Mouse (Mus musculus) liver, embryonic 12.5 days (tissue): ENCODE data around the gene Psen2. TPM values are rescaled to one million over a fixed set of nuclear protein-coding genes. Genes with fewer than 3 reads are reported as not detected.

Experiments
- ATAC-seq: fragments of 200-750 bp; cut with Nextera tagmentation; 2 replicates; pipeline ENCODE4 v1.8.0; 2017; ENCODE audit warnings: moderate number of reproducible peaks, mild to moderate bottlenecking, moderate library complexity
- H3K27ac ChIP-seq: fragments of 300-500 bp; sonication (generic); 2 replicates; pipeline ENCODE4 v1.5.1; 2016; ENCODE audit warnings: mild to moderate bottlenecking
- H3K27me3 ChIP-seq: fragments of 300-500 bp; sonication (generic); replicated peaks from 2 replicates; pipeline ENCODE4 v1.6.1; 2016; ENCODE audit warnings: mild to moderate bottlenecking, moderate library complexity
- H3K36me3 ChIP-seq: fragments of 300-500 bp; sonication (generic); 2 replicates; pipeline ENCODE4 v1.6.1; 2016; ENCODE audit warnings: mild to moderate bottlenecking, moderate library complexity
- H3K4me1 ChIP-seq: fragments of 300-500 bp; sonication (generic); 2 replicates; pipeline ENCODE4 v1.6.1; 2016
- H3K4me2 ChIP-seq: fragments of 300-500 bp; sonication (generic); 2 replicates; pipeline ENCODE4 v1.6.1; 2016; ENCODE audit warnings: mild to moderate bottlenecking, moderate library complexity
- H3K4me3 ChIP-seq: fragments of 300-500 bp; sonication (generic); 2 replicates; pipeline ENCODE4 v1.5.1; 2016; ENCODE audit warnings: mild to moderate bottlenecking, moderate library complexity
- H3K9ac ChIP-seq: fragments of 300-500 bp; sonication (generic); 2 replicates; pipeline ENCODE4 v1.6.1; 2016; ENCODE audit warnings: mild to moderate bottlenecking, moderate library complexity
- H3K9me3 ChIP-seq: fragments of 300-500 bp; sonication (generic); replicated peaks from 2 replicates; pipeline ENCODE4 v1.6.1; 2016; ENCODE audit warnings: mild to moderate bottlenecking, moderate library complexity
- WGBS: fragments of 180-500 bp; shearing (Covaris S2); methylation state at CpG from one replicate; pipeline ENCODE4 v1.1.7; 2016; ENCODE audit not compliant: insufficient replicate concordance; 5-methylcytosine and 5-hydroxymethylcytosine counted together
- polyA plus RNA-seq: library from polyadenylated mRNA; unstranded; fragments of >200 nt; fragmentation: Nextera tagmentation; extraction: Ambion mirVana; gene quantifications from 2 replicates; pipeline ENCODE4 v1.2.1, GENCODE M21; 2016

The Psen2 gene
- polyA plus RNA-seq, 1 experiment from 2014 or later, result 20.9 TPM

- Histone ChIP-seq H3K9me3 (no peaks in the 10 kb centered on the region), H3K4me3 (peak overlapping the region; percentile 77), H3K27ac (peak overlapping the region; percentile 83), H3K36me3 (no peaks in the 10 kb centered on the region), H3K27me3 (no peaks in the 10 kb centered on the region), H3K9ac (peak overlapping the region; percentile 84), H3K4me1 (peaks cover 85% of the 10 kb centered on the region), H3K4me2 (peak overlapping the region; percentile 98)
- WGBS, result 3% methylated on average over 30 of the region's 33 CpGs
- ATAC-seq, result peak; percentile 27
Observed at GRCm38 (mm10) chr1:180255294-180256117, 7.7 kb downstream of the Psen2 start.

- Histone ChIP-seq H3K36me3 (no peaks in the 10 kb centered on the region), H3K27ac (peak overlapping the region; percentile 83), H3K4me1 (peaks cover 87% of the 10 kb centered on the region), H3K4me2 (peak overlapping the region; percentile 98), H3K9ac (0 out of 2 replicates have a peak overlapping the region, but pooled peaks have one; percentile 84), H3K9me3 (no peaks in the 10 kb centered on the region), H3K27me3 (no peaks in the 10 kb centered on the region), H3K4me3 (peak overlapping the region; percentile 77)
- ATAC-seq, result peak; percentile 54
- 46% methylated on average over 5 of the region's 5 CpGs for WGBS
Observed at GRCm38 (mm10) chr1:180254316-180254715, 8.9 kb downstream of the Psen2 start.

- no peak overlapping the region for H3K4me2 ChIP-seq
- H3K4me3 ChIP-seq, result no peak overlapping the region
- 79% methylated on average over 11 of the region's 11 CpGs for WGBS
- H3K9ac ChIP-seq, result no peak overlapping the region; the same call in 1 of the 2 replicates
- H3K27ac ChIP-seq, result peak overlapping the region; percentile 30
- no peak for ATAC-seq
- peaks cover 96% of the 10 kb centered on the region for H3K4me1 ChIP-seq
- H3K36me3 ChIP-seq, result no peaks in the 10 kb centered on the region
- no peaks in the 10 kb centered on the region for H3K9me3 ChIP-seq
- no peaks in the 10 kb centered on the region for H3K27me3 ChIP-seq
Observed at GRCm38 (mm10) chr1:180252656-180253190, 10.5 kb downstream of the Psen2 start.

GRCm38 (mm10) chr1:180251176-180252048 lies 11.8 kb downstream of the Psen2 start:
- Histone ChIP-seq H3K9ac (no peak overlapping the region), H3K4me1 (peaks cover 96% of the 10 kb centered on the region), H3K4me3 (no peak overlapping the region), H3K4me2 (no peak overlapping the region), H3K27ac (0 out of 2 replicates have a peak overlapping the region, but pooled peaks have one; percentile 2), H3K9me3 (no peaks in the 10 kb centered on the region), H3K27me3 (no peaks in the 10 kb centered on the region), H3K36me3 (no peaks in the 10 kb centered on the region)
- 46% methylated on average over 10 of the region's 10 CpGs for whole genome bisulfite sequencing
- ATAC-seq, result no peak

GRCm38 (mm10) chr1:180250441-180250830 lies 12.8 kb downstream of the Psen2 start:
- peak overlapping the region; percentile 60 for H3K27ac ChIP-seq

GRCm38 (mm10) chr1:180249666-180250440 lies 13.4 kb downstream of the Psen2 start:
- H3K4me2 ChIP-seq, result peak overlapping the region; percentile 47
- no peak overlapping the region for H3K4me3 ChIP-seq
- no peaks in the 10 kb centered on the region for H3K27me3 ChIP-seq
- H3K27ac ChIP-seq, result peak overlapping the region; percentile 60
- H3K9ac ChIP-seq, result no peak overlapping the region
- peaks cover 14% of the 10 kb centered on the region for H3K36me3 ChIP-seq
- WGBS, result 20% methylated on average over 20 of the region's 20 CpGs
- ATAC-seq, result peak; percentile 16; the same call in 1 of the 2 replicates
- H3K9me3 ChIP-seq, result no peaks in the 10 kb centered on the region
- peaks cover 94% of the 10 kb centered on the region for H3K4me1 ChIP-seq

More at GRCm38 (mm10) chr1:180250441-180250830, 12.8 kb downstream of the Psen2 start:
- Histone ChIP-seq H3K4me1 (peaks cover 99% of the 10 kb centered on the region), H3K9me3 (no peaks in the 10 kb centered on the region), H3K27me3 (no peaks in the 10 kb centered on the region), H3K4me2 (peak overlapping the region; percentile 47), H3K9ac (no peak overlapping the region), H3K36me3 (peaks cover 8% of the 10 kb centered on the region), H3K4me3 (no peak overlapping the region)
- 41% methylated on average over 8 of the region's 8 CpGs for WGBS
- no peak for ATAC-seq

GRCm38 (mm10) chr1:180248593-180249146 lies 14.6 kb downstream of the Psen2 start:
- Histone ChIP-seq H3K27me3 (no peaks in the 10 kb centered on the region), H3K36me3 (peaks cover 22% of the 10 kb centered on the region), H3K4me1 (peaks cover 82% of the 10 kb centered on the region), H3K4me3 (peak overlapping the region; percentile 16), H3K27ac (peak overlapping the region; percentile 72), H3K4me2 (peak overlapping the region; percentile 47), H3K9ac (peak overlapping the region; percentile 8; the same call in 1 of the 2 replicates), H3K9me3 (peaks cover under 1% of the 10 kb centered on the region; the same call in 1 of the 2 replicates)
- 22% methylated on average over 7 of the region's 7 CpGs for WGBS
- ATAC-seq, result no peak

- H3K9me3 ChIP-seq, result peaks cover 5% of the 10 kb centered on the region; the same call in 1 of the 2 replicates
- peaks cover 74% of the 10 kb centered on the region for H3K4me1 ChIP-seq
- WGBS, result 18% methylated on average over 7 of the region's 7 CpGs
- no peaks in the 10 kb centered on the region for H3K27me3 ChIP-seq
- H3K27ac ChIP-seq, result peak overlapping the region; percentile 72
- no peak overlapping the region for H3K4me3 ChIP-seq
- peak; percentile 64 for ATAC-seq
- H3K4me2 ChIP-seq, result peak overlapping the region; percentile 47
- 0 out of 2 replicates have a peak overlapping the region, but pooled peaks have one; percentile 8 for H3K9ac ChIP-seq
- peaks cover 26% of the 10 kb centered on the region for H3K36me3 ChIP-seq
Observed at GRCm38 (mm10) chr1:180247901-180248300, 15.3 kb downstream of the Psen2 start.

- H3K4me2 ChIP-seq, result no peak overlapping the region
- no peak overlapping the region for H3K9ac ChIP-seq
- 78% methylated on average over 13 of the region's 13 CpGs for WGBS
- ATAC-seq, result no peak
- peaks cover 54% of the 10 kb centered on the region for H3K4me1 ChIP-seq
- no peak overlapping the region for H3K27ac ChIP-seq
- H3K9me3 ChIP-seq, result peaks cover 5% of the 10 kb centered on the region; the same call in 1 of the 2 replicates
- H3K36me3 ChIP-seq, result peaks cover 32% of the 10 kb centered on the region
- no peak overlapping the region for H3K4me3 ChIP-seq
- H3K27me3 ChIP-seq, result no peaks in the 10 kb centered on the region
Observed at GRCm38 (mm10) chr1:180245741-180246507, 17.3 kb downstream of the Psen2 start.

- Histone ChIP-seq H3K27me3 (no peaks in the 10 kb centered on the region), H3K9ac (no peak overlapping the region), H3K4me2 (no peak overlapping the region), H3K4me1 (peaks cover 4% of the 10 kb centered on the region), H3K9me3 (peaks cover 4% of the 10 kb centered on the region), H3K4me3 (no peak overlapping the region), H3K36me3 (peaks cover 57% of the 10 kb centered on the region), H3K27ac (no peak overlapping the region)
- 70% methylated on average over 3 of the region's 3 CpGs for WGBS
- no peak for ATAC-seq
Observed at GRCm38 (mm10) chr1:180231729-180232128, 31.5 kb downstream of the Psen2 start.
